Mouse (Mus musculus): ENCODE data around the gene Gm13285. TPM values are rescaled to one million over a fixed set of nuclear protein-coding genes. Genes with fewer than 3 reads are reported as not detected.
"Not testable (repeated sequence)": the region's sequence is repeated elsewhere in the genome, so short reads cannot be mapped to it uniquely, and the experiment has no call there.

Gm13285 gene
- 0.13 TPM in 1 of 2 replicates, not detected in the other for polyA plus RNA-seq (2015; fragmentation: Nextera tagmentation; extraction: Ambion mirVana)

GRCm38 (mm10) chr4:88799365-88799764 lies at the start of gene Gm13285:
Gene Gm13285 (plus strand): TSS chr4:88799665.
- WGBS, result 14% methylated on average over 6 of the region's 7 CpGs
- not testable (repeated sequence) for ATAC-seq (ENCODE audit: low FRiP score, low read depth); H3K9me3 ChIP-seq; H3K27ac ChIP-seq (replicated peaks); H3K27me3 ChIP-seq; H3K4me2 ChIP-seq; H3K4me1 ChIP-seq (replicated peaks); H3K4me3 ChIP-seq; H3K36me3 ChIP-seq; H3K9ac ChIP-seq

DNA sequence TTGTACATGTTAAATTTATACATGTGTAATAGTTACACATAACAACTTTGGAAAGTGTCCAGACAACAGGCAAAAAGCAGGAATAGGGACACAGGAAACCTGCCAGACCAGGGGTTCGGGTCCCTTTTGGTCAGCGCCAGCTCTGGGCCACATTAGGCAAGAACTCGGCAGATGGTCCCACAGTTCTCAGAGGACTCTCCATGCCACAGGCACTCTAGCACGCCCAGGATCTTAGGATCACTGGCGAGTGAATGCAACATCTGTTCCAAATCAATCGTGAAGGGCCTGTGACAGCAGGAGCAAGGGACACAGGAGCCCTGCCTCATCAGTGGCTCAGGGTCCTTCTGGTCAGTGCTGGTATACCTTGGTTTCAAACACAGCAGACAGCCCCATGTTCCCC lies 49.5 kb upstream of the Gm13285 start:
- no peak for ATAC-seq (ENCODE audit: low FRiP score, low read depth)
- no peak overlapping the region for H3K27ac ChIP-seq (replicated peaks)
- H3K4me2 ChIP-seq, result no peak overlapping the region
- H3K9me3 ChIP-seq, result no peaks in the 10 kb centered on the region
- H3K27me3 ChIP-seq, result no peaks in the 10 kb centered on the region
- no peaks in the 10 kb centered on the region for H3K4me1 ChIP-seq (replicated peaks)
- no peak overlapping the region for H3K9ac ChIP-seq
- WGBS, result 60% methylated on average over 6 of the region's 6 CpGs
- no peak overlapping the region for H3K4me3 ChIP-seq
- no peaks in the 10 kb centered on the region for H3K36me3 ChIP-seq

DNA sequence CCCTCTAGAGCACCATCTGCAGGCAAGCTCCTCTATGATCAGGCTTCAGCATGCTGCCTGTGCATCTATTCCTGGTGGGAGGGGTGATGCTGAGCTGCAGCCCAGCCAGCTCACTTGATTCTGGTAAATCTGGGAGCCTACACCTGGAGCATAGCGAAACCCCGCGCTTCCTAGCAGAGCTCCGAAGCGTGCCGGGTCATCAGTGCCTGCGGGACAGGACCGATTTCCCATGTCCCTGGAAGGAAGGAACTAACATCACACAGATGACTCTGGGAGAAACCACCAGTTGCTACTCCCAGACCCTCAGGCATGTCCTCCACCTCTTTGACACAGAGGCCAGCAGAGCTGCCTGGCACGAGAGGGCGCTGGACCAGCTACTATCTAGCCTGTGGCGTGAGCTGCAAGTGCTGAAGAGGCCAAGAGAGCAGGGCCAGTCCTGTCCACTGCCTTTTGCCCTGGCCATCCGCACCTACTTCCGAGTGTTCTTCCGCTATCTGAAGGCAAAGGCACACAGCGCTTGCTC lies 44.6 kb upstream of the Gm13285 start, which contains the start of gene Gm13271:
Gene Gm13271, plus strand, starts transcription at position 51 of the 523 bp plus-strand sequence.
- H3K9ac ChIP-seq; H3K9me3 ChIP-seq; H3K27ac ChIP-seq (replicated peaks); H3K4me1 ChIP-seq (replicated peaks); H3K4me2 ChIP-seq; H3K4me3 ChIP-seq; H3K36me3 ChIP-seq; H3K27me3 ChIP-seq; ATAC-seq (ENCODE audit: low FRiP score, low read depth): not testable (repeated sequence)
- 83% methylated on average over 15 of the region's 15 CpGs for WGBS

GRCm38 (mm10) chr4:88756581-88757513 lies 42.6 kb upstream of the Gm13285 start:
- ATAC-seq (ENCODE audit: low FRiP score, low read depth); H3K9me3 ChIP-seq; H3K36me3 ChIP-seq; H3K4me1 ChIP-seq (replicated peaks); H3K27me3 ChIP-seq: not testable (repeated sequence)
- Histone ChIP-seq H3K4me2 (peak overlapping the region; percentile 90), H3K27ac (replicated peaks) (peak overlapping the region; percentile 82), H3K4me3 (peak overlapping the region; percentile 49), H3K9ac (peak overlapping the region; percentile 49)
- 13% methylated on average over 29 of the region's 31 CpGs for WGBS

DNA sequence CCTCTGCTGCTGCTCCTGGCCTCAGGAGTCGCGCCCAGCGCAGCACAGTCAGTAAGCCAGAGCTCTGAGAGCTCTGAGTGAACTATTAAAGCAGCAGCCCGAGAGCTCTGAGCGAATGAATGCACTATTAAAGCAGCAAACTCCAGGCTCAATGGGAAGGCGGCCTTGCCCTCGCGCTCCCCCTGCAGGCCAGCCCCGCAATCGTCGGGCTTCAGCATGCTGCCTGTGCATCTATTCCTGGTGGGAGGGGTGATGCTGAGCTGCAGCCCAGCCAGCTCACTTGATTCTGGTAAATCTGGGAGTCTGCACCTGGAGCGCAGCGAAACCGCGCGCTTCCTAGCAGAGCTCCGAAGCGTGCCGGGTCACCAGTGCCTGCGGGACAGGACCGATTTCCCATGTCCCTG lies 41.8 kb upstream of the Gm13285 start:
- peak; percentile 100 for ATAC-seq (ENCODE audit: low FRiP score, low read depth)
- H3K4me3 ChIP-seq, result peak overlapping the region; percentile 49
- peak overlapping the region; percentile 82 for H3K27ac ChIP-seq (replicated peaks)
- not testable (repeated sequence) for H3K9me3 ChIP-seq; H3K36me3 ChIP-seq; H3K27me3 ChIP-seq; H3K4me1 ChIP-seq (replicated peaks)
- WGBS, result 0% methylated on average over 19 of the region's 21 CpGs
- peak overlapping the region; percentile 49 for H3K9ac ChIP-seq
- H3K4me2 ChIP-seq, result peak overlapping the region; percentile 90

DNA sequence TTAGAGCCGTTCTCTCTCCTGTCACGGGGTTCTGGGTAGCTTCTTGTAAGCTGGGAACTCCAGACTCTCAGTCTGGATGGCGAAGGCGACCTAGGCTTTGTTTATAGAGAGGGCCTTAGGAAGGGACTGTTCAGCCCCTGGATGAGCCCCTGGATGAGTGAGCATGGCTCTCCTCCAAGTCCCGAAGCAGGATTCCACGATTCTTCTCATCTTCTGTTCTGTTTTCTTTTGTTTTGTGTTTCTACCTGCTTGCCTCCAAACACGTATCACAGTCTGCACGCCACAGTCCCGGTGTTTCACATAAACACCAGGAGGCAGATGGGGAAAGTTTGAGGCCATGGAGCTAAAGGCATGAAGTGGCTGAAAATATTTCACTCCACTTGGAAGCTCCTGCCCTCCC lies 40.7 kb upstream of the Gm13285 start:
- ATAC-seq (ENCODE audit: low FRiP score, low read depth); H3K9me3 ChIP-seq; H3K4me3 ChIP-seq; H3K27ac ChIP-seq (replicated peaks); H3K4me1 ChIP-seq (replicated peaks); H3K36me3 ChIP-seq; H3K9ac ChIP-seq; H3K27me3 ChIP-seq; H3K4me2 ChIP-seq: not testable (repeated sequence)
- 90% methylated on average over 9 of the region's 9 CpGs for WGBS

DNA sequence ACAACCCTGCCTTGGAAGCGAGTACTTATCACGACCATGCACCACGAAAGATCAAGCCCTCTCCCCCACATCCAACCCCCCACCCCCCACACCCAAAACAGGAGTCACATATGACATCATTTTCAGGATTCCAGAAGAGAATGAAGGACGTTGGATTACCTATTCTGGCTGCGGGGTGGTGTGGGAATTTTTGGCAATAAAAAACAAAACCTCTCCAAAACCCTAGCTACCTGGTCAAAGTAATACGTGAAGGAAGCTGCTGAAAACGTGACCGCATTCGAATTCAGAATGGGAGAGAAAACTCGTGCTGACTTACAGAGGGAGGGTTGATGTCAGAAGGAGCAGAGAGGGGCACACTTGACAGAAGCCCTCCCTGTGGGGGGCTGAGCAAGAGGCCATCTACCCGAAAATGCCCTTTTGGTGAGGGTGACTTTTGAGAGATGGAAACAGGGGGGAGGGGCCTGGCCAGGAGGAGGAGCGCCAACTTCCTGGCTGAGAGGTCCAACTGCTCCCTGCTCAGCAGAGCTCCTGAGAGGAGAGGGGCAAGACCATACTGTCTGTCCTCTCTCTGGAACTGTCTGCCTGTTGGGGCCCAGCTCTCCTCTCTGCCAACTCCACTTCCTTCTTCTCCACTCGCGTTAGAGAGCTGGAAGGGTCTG lies 39.7 kb upstream of the Gm13285 start, which contains the start of gene Gm13283:
Gene Gm13283, plus strand, starts transcription at position 510 of the 659 bp plus-strand sequence.
- Histone ChIP-seq H3K4me3 (peak within 1 kb of the TSS; percentile 34), H3K4me2 (peak within 1 kb of the TSS; percentile 65)
- not testable (repeated sequence) for H3K27ac ChIP-seq (replicated peaks); H3K4me1 ChIP-seq (replicated peaks); ATAC-seq (ENCODE audit: low FRiP score, low read depth); H3K9ac ChIP-seq; H3K36me3 ChIP-seq; H3K9me3 ChIP-seq; H3K27me3 ChIP-seq
- WGBS, result 21% methylated on average over 9 of the region's 14 CpGs

GRCm38 (mm10) chr4:88760431-88760830 lies 39.0 kb upstream of the Gm13285 start:
- not testable (repeated sequence) for H3K27me3 ChIP-seq; H3K36me3 ChIP-seq; H3K9me3 ChIP-seq; ATAC-seq (ENCODE audit: low FRiP score, low read depth); H3K4me1 ChIP-seq (replicated peaks); H3K27ac ChIP-seq (replicated peaks); H3K9ac ChIP-seq
- peak overlapping the region; percentile 34 for H3K4me3 ChIP-seq
- WGBS, result under 1% methylated on average over 24 of the region's 28 CpGs
- H3K4me2 ChIP-seq, result peak overlapping the region; percentile 65

GRCm38 (mm10) chr4:88761776-88762175 lies 37.7 kb upstream of the Gm13285 start:
- not testable (repeated sequence) for H3K9me3 ChIP-seq; H3K4me1 ChIP-seq (replicated peaks); ATAC-seq (ENCODE audit: low FRiP score, low read depth); H3K4me2 ChIP-seq; H3K4me3 ChIP-seq; H3K9ac ChIP-seq; H3K36me3 ChIP-seq; H3K27ac ChIP-seq (replicated peaks); H3K27me3 ChIP-seq
- 71% methylated on average over 6 of the region's 8 CpGs for WGBS

GRCm38 (mm10) chr4:88762341-88762740 lies 37.1 kb upstream of the Gm13285 start:
- H3K27me3 ChIP-seq; H3K36me3 ChIP-seq; H3K4me3 ChIP-seq; H3K4me2 ChIP-seq; H3K4me1 ChIP-seq (replicated peaks); H3K9ac ChIP-seq; H3K27ac ChIP-seq (replicated peaks); ATAC-seq (ENCODE audit: low FRiP score, low read depth); H3K9me3 ChIP-seq: not testable (repeated sequence)
- 66% methylated on average over 9 of the region's 9 CpGs for WGBS

DNA sequence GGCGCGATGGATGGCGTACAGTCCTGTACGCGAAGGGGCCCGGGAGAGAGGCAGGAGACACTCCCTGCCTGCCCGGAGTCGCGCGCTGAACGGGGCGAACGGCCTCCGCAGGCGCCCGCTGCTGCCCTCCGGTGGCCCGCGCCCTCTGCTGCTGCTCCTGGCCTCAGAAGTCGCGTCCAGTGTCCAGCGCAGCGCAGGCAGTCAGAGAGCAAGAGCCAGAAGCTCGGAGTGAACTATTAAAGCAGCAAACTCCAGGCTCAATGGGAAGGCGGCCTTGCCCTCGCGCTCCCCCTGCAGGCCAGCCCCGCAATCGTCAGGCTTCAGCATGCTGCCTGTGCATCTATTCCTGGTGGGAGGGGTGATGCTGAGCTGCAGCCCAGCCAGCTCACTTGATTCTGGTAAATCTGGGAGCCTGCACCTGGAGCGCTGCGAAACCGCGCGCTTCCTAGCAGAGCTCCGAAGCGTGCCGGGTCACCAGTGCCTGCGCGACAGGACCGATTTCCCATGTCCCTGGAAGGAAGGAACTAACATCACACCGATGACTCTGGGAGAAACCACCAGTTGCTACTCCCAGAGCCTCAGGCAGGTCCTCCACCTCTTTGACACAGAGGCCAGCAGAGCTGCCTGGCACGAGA lies 36.0 kb upstream of the Gm13285 start:
- H3K9me3 ChIP-seq; H3K9ac ChIP-seq; H3K27me3 ChIP-seq; H3K27ac ChIP-seq (replicated peaks); H3K36me3 ChIP-seq; H3K4me1 ChIP-seq (replicated peaks); ATAC-seq (ENCODE audit: low FRiP score, low read depth): not testable (repeated sequence)
- H3K4me2 ChIP-seq, result peak overlapping the region; percentile 64
- 4% methylated on average over 27 of the region's 42 CpGs for WGBS
- H3K4me3 ChIP-seq, result peak overlapping the region; percentile 36

DNA sequence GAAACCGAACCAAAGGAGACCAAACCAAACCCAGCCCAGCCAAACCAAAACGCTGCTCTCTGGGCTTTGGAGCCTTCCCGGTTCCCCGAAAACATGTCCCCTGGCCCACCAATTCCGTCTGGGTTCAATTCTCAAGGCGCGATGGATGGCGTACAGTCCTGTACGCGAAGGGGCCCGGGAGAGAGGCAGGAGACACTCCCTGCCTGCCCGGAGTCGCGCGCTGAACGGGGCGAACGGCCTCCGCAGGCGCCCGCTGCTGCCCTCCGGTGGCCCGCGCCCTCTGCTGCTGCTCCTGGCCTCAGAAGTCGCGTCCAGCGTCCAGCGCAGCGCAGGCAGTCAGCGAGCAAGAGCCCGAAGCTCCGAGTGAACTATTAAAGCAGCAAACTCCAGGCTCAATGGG lies 25.9 kb upstream of the Gm13285 start, which contains the start of gene Gm13290:
Gene Gm13290, plus strand, starts transcription at position 301 of the 400 bp plus-strand sequence.
- H3K4me3 ChIP-seq; H3K27me3 ChIP-seq; H3K9me3 ChIP-seq; H3K9ac ChIP-seq; H3K27ac ChIP-seq (replicated peaks); H3K36me3 ChIP-seq; ATAC-seq (ENCODE audit: low FRiP score, low read depth); H3K4me2 ChIP-seq; H3K4me1 ChIP-seq (replicated peaks): not testable (repeated sequence)
- no CpG with 5 or more reads among the region's 32 CpGs for WGBS
